In the genomic region with DNA sequence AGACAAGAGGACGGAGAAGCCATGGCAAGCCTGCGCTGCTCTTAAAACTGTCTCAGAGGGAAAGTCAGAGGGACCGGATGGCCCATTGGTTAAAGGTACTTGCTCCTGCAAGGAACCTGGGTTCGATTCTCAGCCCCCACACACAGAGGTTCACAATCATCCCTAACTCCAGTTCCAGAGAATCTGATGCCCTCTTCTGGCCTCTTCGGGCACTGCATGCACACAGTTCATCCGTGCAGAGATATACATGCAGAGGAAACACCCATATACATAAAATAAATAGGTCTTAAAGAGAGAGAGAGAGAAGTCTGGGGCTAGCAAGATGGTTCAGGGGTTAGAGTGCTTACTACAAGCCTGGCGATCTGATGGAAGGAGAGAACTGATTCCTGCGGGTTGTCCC, we compare ENCODE assay signal across 9 mouse cellular contexts. TPM values are rescaled to one million over a fixed set of nuclear protein-coding genes. Genes with fewer than 3 reads are reported as not detected.
DNase-seq lines count a peak whose midpoint lies in the region; ATAC-seq and TF ChIP-seq lines count a peak whose summit lies in the region.
"Had no signal": no experiment of that assay in that cellular context is flagged by ENCODE, and none has a peak within 500 bp of the region (broad histone marks: within the 10 kb centered on the region; RNA-seq: fewer than 3 reads in every experiment).

No protein-coding gene starts in this region.

- no peaks in the 10 kb centered on the region for H3K79me2 ChIP-seq in MEL (ENCODE audit: control insufficient read depth, insufficient read depth, low read length, poor library complexity)

- no peaks in the 10 kb centered on the region for H3K36me3 ChIP-seq in MEL (ENCODE audit: control insufficient read depth in 1 of 2, insufficient read depth in 2 of 2, low read length in 2 of 2)
- no peaks in the 10 kb centered on the region for H3K36me3 ChIP-seq in forebrain, embryonic 16.5 days (ENCODE audit: control insufficient read depth, insufficient read depth)
- H3K36me3 ChIP-seq: midbrain, embryonic 13.5 days had no signal

- no peak overlapping the region for H3K4me2 ChIP-seq in forebrain, embryonic 16.5 days (ENCODE audit: low read length)
- H3K4me2 ChIP-seq: midbrain, embryonic 13.5 days had no signal

- no peaks in the 10 kb centered on the region; a peak in 1 of 4 replicates for H3K27me3 ChIP-seq in MEL (ENCODE audit: control insufficient read depth in 1 of 2, insufficient read depth in 2 of 2, low read length in 2 of 2)
- no peaks in the 10 kb centered on the region for H3K27me3 ChIP-seq in forebrain, embryonic 16.5 days (replicated peaks; ENCODE audit: control insufficient read depth, insufficient read depth, low read length)
- H3K27me3 ChIP-seq: midbrain, embryonic 13.5 days had no signal

- no peak overlapping the region for H3K4me3 ChIP-seq in layer of hippocampus, adult 2 months
- no peak overlapping the region for H3K4me3 ChIP-seq in MEL (ENCODE audit: control insufficient read depth in 1 of 2, insufficient read depth in 1 of 2, low read depth in 2 of 2, low read length in 2 of 2)
- H3K4me3 ChIP-seq in forebrain, embryonic 16.5 days (replicated peaks; ENCODE audit: low read length) = no peak overlapping the region
- H3K4me3 ChIP-seq: midbrain, embryonic 13.5 days had no signal

- ATAC-seq in forebrain, embryonic 16.5 days = no peak
- ATAC-seq: midbrain, embryonic 13.5 days had no signal

- TF ChIP-seq CTCF in layer of hippocampus, adult 2 months (conservative IDR thresholded peaks at IDR 0.05) = peak; percentile 60
- peak; percentile 47 to 51 (median 51) for TF ChIP-seq CTCF in MEL (IDR thresholded peaks at IDR 0.05 in 2 of 3, conservative IDR thresholded peaks at IDR 0.05 in 1 of 3; ENCODE audit: control insufficient read depth in 1 of 3, insufficient read depth in 1 of 3, low read depth in 2 of 3, low read length in 3 of 3, poor library complexity in 1 of 3, severe bottlenecking in 1 of 3)

- 0 out of 4 replicates have a peak, but pooled peaks cover 0 to 3% of the 10 kb centered on the region in 2 experiments for H3K4me1 ChIP-seq in MEL (ENCODE audit: control insufficient read depth in 1 of 2, insufficient read depth in 2 of 2, low read length in 2 of 2)
- H3K4me1 ChIP-seq in forebrain, embryonic 16.5 days (replicated peaks; ENCODE audit: control insufficient read depth, insufficient read depth, low read length) = no peaks in the 10 kb centered on the region
- H3K4me1 ChIP-seq: midbrain, embryonic 13.5 days had no signal

- no peak for TF ChIP-seq POLR2A in MEL (IDR thresholded peaks at IDR 0.05; ENCODE audit: control insufficient read depth in 1 of 2, insufficient read depth in 1 of 2, low read depth in 1 of 2, low read length in 2 of 2, poor library complexity in 1 of 2)

- no peak overlapping the region for H3K9ac ChIP-seq in MEL (ENCODE audit: control insufficient read depth, low read depth, low read length, poor library complexity, severe bottlenecking)
- no peak overlapping the region for H3K9ac ChIP-seq in forebrain, embryonic 16.5 days (replicated peaks; ENCODE audit: low read depth, low read length)
- H3K9ac ChIP-seq: midbrain, embryonic 13.5 days had no signal

- TF ChIP-seq RAD21 in MEL (IDR thresholded peaks at IDR 0.05; ENCODE audit: low read depth, low read length) = no peak; the same call in 1 of the 2 replicates

- TF ChIP-seq EP300 in MEL (IDR thresholded peaks at IDR 0.05; ENCODE audit: low read depth in 1 of 2, low read length in 2 of 2) = no peak

- peak; percentile 32 for DNase-seq in embryo, embryonic 10.5 days (ENCODE audit: low spot score)
- no peak for DNase-seq in embryo, embryonic 11 days
- no peak for DNase-seq in layer of hippocampus, adult 2 months (ENCODE audit: low spot score in 2 of 2)
- no peak for DNase-seq in layer of hippocampus, adult 9-11 months
- DNase-seq in MEL (ENCODE audit: low read depth, low spot score) = peak; percentile 32
- DNase-seq in kidney, postnatal 4 days = peak; percentile 63 to 68
- no peak for DNase-seq in urinary bladder, postnatal 4 days (ENCODE audit: low spot score in 2 of 2)

- 91% methylated on average over 8 of the region's 8 CpGs for WGBS in forebrain, embryonic 16.5 days

- no peaks in the 10 kb centered on the region for H3K9me3 ChIP-seq in MEL (replicated peaks; ENCODE audit: insufficient read depth, low read length)
- H3K9me3 ChIP-seq in forebrain, embryonic 16.5 days (ENCODE audit: control insufficient read depth, low read length) = peaks cover 2% of the 10 kb centered on the region; the same call in 1 of the 2 replicates

- H3K27ac ChIP-seq in layer of hippocampus, adult 2 months = no peak overlapping the region
- no peak overlapping the region for H3K27ac ChIP-seq in MEL (ENCODE audit: control insufficient read depth, low read depth, low read length)
- H3K27ac ChIP-seq in forebrain, embryonic 16.5 days (ENCODE audit: low read length) = no peak overlapping the region
- H3K27ac ChIP-seq: midbrain, embryonic 13.5 days had no signal

TF ChIP-seq in MEL, 35 proteins besides CTCF, POLR2A, EP300 and RAD21:
- TF ChIP-seq SMC3 (IDR thresholded peaks at IDR 0.05; ENCODE audit: low read depth, low read length) (no peak), ELF1 (IDR thresholded peaks at IDR 0.05; ENCODE audit: low read depth, low read length) (no peak), JUND (IDR thresholded peaks at IDR 0.05; ENCODE audit: low read depth, low read length) (no peak), POLR2AphosphoS2 (IDR thresholded peaks at IDR 0.05; ENCODE audit: low read length) (no peak)

RNA-seq across cellular contexts. Expression of a gene that starts 15.5 kb away (rescaled TPM):
- total RNA-seq in layer of hippocampus, adult 2 months (2021) = under 1 TPM; 0.29 to 0.31 TPM
- not detected in 2 replicates for total RNA-seq in MEL (2012; rRNA removed)
- not detected for polyA plus RNA-seq in MEL (2012; ENCODE audit: insufficient read depth in 1 of 2, insufficient read length in 2 of 2, low read depth in 1 of 2, low replicate concordance in 2 of 2, missing spikeins in 1 of 2)
- 0.26 and 0.37 TPM in 2 replicates for polyA plus RNA-seq in forebrain, embryonic 16.5 days (2015; fragmentation: Nextera tagmentation; extraction: Ambion mirVana)

RNA-seq across cellular contexts. Expression of a gene that starts 54.9 kb away (rescaled TPM):
- total RNA-seq in layer of hippocampus, adult 2 months (2021) = 1 to 10 TPM; 3.6 to 4.3 TPM
- total RNA-seq in MEL (2012; rRNA removed) = 3.8 and 3.9 TPM in 2 replicates
- polyA plus RNA-seq in MEL (2012; ENCODE audit: insufficient read depth in 1 of 2, insufficient read length in 2 of 2, low read depth in 1 of 2, low replicate concordance in 2 of 2, missing spikeins in 1 of 2) = 1 to 10 TPM in 1 of 2 experiments, not detected in 1; 7.6 TPM
- polyA plus RNA-seq in forebrain, embryonic 16.5 days (2015; fragmentation: Nextera tagmentation; extraction: Ambion mirVana) = 6.1 and 6.2 TPM in 2 replicates

Comparison
In these comparisons a context has a peak if more than half of its experiments do, and no peak if none do; other contexts are left out.
1. DNase-seq: peak in embryo, embryonic 10.5 days (single experiment), MEL (single experiment) and kidney, postnatal 4 days (2 of 2); none in embryo, embryonic 11 days (single experiment), layer of hippocampus, adult 2 months (0 of 2), layer of hippocampus, adult 9-11 months (single experiment) and urinary bladder, postnatal 4 days (0 of 2).